Comparison of ENCODE assay signal across 8 mouse cellular contexts in genomic region chr7:80340793-80341192, GRCm38 (mm10). TPM values are rescaled to one million over a fixed set of nuclear protein-coding genes. Genes with fewer than 3 reads are reported as not detected.
DNase-seq lines count a peak whose midpoint lies in the region; ATAC-seq lines count a peak whose summit lies in the region.

Gene Unc45a (minus strand): TSS chr7:80341005.

- H3K27me3 ChIP-seq in heart, embryonic 10.5 days (ENCODE audit: insufficient read depth, poor library complexity, severe bottlenecking), result 0 out of 2 replicates have a peak, but pooled peaks cover 11% of the 10 kb centered on the region
- H3K27me3 ChIP-seq in limb, embryonic 15.5 days, result no peaks in the 10 kb centered on the region
- no peaks in the 10 kb centered on the region for H3K27me3 ChIP-seq in midbrain, embryonic 16.5 days (ENCODE audit: control insufficient read depth, insufficient read depth, low read depth, low read length)

- DNase-seq in brain, adult 2 months (ENCODE audit: low read depth, low spot score), result peak; percentile 92
- DNase-seq in heart, embryonic 10.5 days (ENCODE audit: low spot score), result peak; percentile 92
- peak; percentile 79 for DNase-seq in kidney, adult 9 months
- DNase-seq in spleen, postnatal 4 days (ENCODE audit: low spot score in 2 of 2), result peak; percentile 80 to 86

- peak within 1 kb of the TSS; percentile 90 for H3K27ac ChIP-seq in heart, embryonic 10.5 days
- peak within 1 kb of the TSS; percentile 93 for H3K27ac ChIP-seq in limb, embryonic 15.5 days
- H3K27ac ChIP-seq in midbrain, embryonic 16.5 days (ENCODE audit: low read length), result peak within 1 kb of the TSS; percentile 85

- H3K9ac ChIP-seq in limb, embryonic 15.5 days, result peak within 1 kb of the TSS; percentile 42; the same call in 1 of the 2 replicates
- H3K9ac ChIP-seq in midbrain, embryonic 16.5 days (ENCODE audit: low read depth, low read length), result peak within 1 kb of the TSS; percentile 62

- H3K4me1 ChIP-seq in heart, embryonic 10.5 days, result peaks cover 40% of the 10 kb centered on the region
- H3K4me1 ChIP-seq in limb, embryonic 15.5 days, result peaks cover 38% of the 10 kb centered on the region
- peaks cover 48% of the 10 kb centered on the region for H3K4me1 ChIP-seq in midbrain, embryonic 16.5 days (ENCODE audit: control insufficient read depth, insufficient read depth, low read length)

- peak within 1 kb of the TSS; percentile 67 for H3K4me3 ChIP-seq in heart, embryonic 10.5 days
- peak within 1 kb of the TSS; percentile 67 for H3K4me3 ChIP-seq in limb, embryonic 15.5 days
- H3K4me3 ChIP-seq in midbrain, embryonic 16.5 days (ENCODE audit: low read depth, low read length), result peak within 1 kb of the TSS; percentile 49

- H3K9me3 ChIP-seq in heart, embryonic 10.5 days, result no peaks in the 10 kb centered on the region
- H3K9me3 ChIP-seq in limb, embryonic 15.5 days, result no peaks in the 10 kb centered on the region
- no peaks in the 10 kb centered on the region for H3K9me3 ChIP-seq in midbrain, embryonic 16.5 days (replicated peaks; ENCODE audit: control insufficient read depth, low read length, poor library complexity, severe bottlenecking)

- peak within 1 kb of the TSS; percentile 86 for H3K4me2 ChIP-seq in limb, embryonic 15.5 days
- peak within 1 kb of the TSS; percentile 93 for H3K4me2 ChIP-seq in midbrain, embryonic 16.5 days (ENCODE audit: low read length)

- WGBS in heart, embryonic 10.5 days, result 3% methylated on average over 11 of the region's 11 CpGs
- whole genome bisulfite sequencing in limb, embryonic 15.5 days, result under 1% methylated on average over 11 of the region's 11 CpGs
- under 1% methylated on average over 11 of the region's 11 CpGs for WGBS in midbrain, embryonic 16.5 days

- ATAC-seq in CD4-positive, CD25-positive, alpha-beta regulatory T cell, adult 4 months, result peak; percentile 59
- peak; percentile 73 for ATAC-seq in erythroblast, adult 5-6 weeks (replicated peaks; ENCODE audit: low FRiP score, poor library complexity, severe bottlenecking)
- ATAC-seq in limb, embryonic 15.5 days (ENCODE audit: insufficient number of reproducible peaks, low FRiP score, low TSS enrichment, low read depth), result no peak
- peak; percentile 43 for ATAC-seq in midbrain, embryonic 16.5 days

- peaks cover 27% of the 10 kb centered on the region for H3K36me3 ChIP-seq in heart, embryonic 10.5 days
- H3K36me3 ChIP-seq in limb, embryonic 15.5 days, result peaks cover 14% of the 10 kb centered on the region
- H3K36me3 ChIP-seq in midbrain, embryonic 16.5 days (ENCODE audit: control insufficient read depth, insufficient read depth, low read length), result peaks cover 10% of the 10 kb centered on the region

RNA-seq across cellular contexts. Expression of gene Unc45a, which starts in this region (rescaled TPM):
- 10 to 100 TPM; 38.1 to 79.1 TPM for polyA plus RNA-seq in CD4-positive, CD25-positive, alpha-beta regulatory T cell, adult 4 months (2017; shearing (Covaris generic))
- total RNA-seq in erythroblast, adult 5-6 weeks (2015; ENCODE audit: low replicate concordance), result 1.5 and 4.2 TPM in 2 replicates
- total RNA-seq in erythroblast, adult 5-6 weeks (2017; ENCODE audit: low replicate concordance), result 4.2 and 4.8 TPM in 2 replicates
- polyA plus RNA-seq in heart, embryonic 10.5 days (2016; fragmentation: Nextera tagmentation; extraction: Ambion mirVana), result 24.3 and 34.2 TPM in 2 replicates
- polyA plus RNA-seq in limb, embryonic 15.5 days (2015; fragmentation: Nextera tagmentation; extraction: Ambion mirVana), result 51.4 and 51.7 TPM in 2 replicates
- 61.9 and 62.6 TPM in 2 replicates for polyA plus RNA-seq in midbrain, embryonic 16.5 days (2015; fragmentation: Nextera tagmentation; extraction: Ambion mirVana)
